Mouse (Mus musculus) liver, embryonic 14.5 days (tissue): ENCODE measurements around the gene 1700023F06Rik.

Experiments
- CTCF ChIP-seq: IDR thresholded peaks from 2 replicates; pipeline ENCODE4 v1.5.1; 2016; ENCODE audit warnings: antibody characterized with exemption, low read depth, control low read depth
- EP300 ChIP-seq: IDR thresholded peaks from 2 replicates; pipeline ENCODE4 v1.6.1; 2016; ENCODE audit warnings: antibody characterized with exemption, low read depth

DNA sequence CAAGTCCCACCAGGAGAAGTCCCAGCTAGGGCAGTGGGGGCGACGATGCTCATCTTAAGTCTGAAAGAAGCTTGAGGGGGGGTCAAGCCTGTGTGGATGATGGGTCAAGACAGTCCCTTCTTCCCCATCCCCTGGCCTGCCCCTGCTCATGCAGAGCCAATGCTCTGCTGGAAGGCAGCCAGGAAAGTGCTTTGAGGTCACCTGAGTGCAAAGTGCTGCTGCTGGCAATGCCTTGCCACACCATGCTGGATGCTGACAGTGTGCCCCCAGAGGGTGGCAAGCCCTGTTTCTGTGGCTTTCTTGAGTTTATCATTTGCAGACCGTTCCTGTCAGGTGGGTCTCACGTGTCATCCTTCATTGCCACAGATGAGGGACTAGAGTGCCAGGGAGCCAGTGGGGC is 11.6 kb upstream of the 1700023F06Rik start:
- TF ChIP-seq CTCF (no peak), EP300 (no peak)
